ENCODE assay signal across 9 mouse cellular contexts in the genomic region with DNA sequence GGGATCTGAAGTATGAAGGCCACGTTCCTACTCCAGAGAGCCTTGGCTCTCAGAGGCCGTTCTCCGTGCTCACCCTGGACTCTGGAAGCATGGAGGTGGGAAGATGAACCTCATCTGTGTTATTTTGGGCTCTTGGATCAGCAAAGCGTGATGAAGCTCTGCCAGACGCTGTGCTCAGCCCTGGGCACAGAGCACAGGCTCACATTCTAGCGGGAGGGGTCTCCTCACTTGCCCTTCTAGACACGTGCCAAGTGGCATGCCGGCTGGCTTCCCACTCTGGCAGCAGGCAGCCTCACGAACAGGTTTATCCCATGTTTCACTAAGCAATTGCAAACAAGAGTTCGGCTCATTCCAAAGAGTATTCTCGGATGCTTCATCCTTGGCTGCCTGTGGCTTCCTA.
DNase-seq lines count a peak whose midpoint lies in the region; ATAC-seq lines count a peak whose summit lies in the region.
"Had no signal": no experiment of that assay in that cellular context is flagged by ENCODE, and none has a peak within 500 bp of the region (broad histone marks: within the 10 kb centered on the region; RNA-seq: fewer than 3 reads in every experiment).

No protein-coding gene starts in this region.

- no peaks in the 10 kb centered on the region for H3K4me1 ChIP-seq in liver, embryonic 11.5 days (replicated peaks; ENCODE audit: control insufficient read depth, insufficient read depth, low read length)
- H3K4me1 ChIP-seq: liver, embryonic 13.5 days had no signal

- no peaks in the 10 kb centered on the region for H3K27me3 ChIP-seq in liver, embryonic 11.5 days (replicated peaks; ENCODE audit: control insufficient read depth, insufficient read depth, low read length)
- H3K27me3 ChIP-seq: liver, embryonic 13.5 days had no signal

- 88% methylated on average over 11 of the region's 11 CpGs for WGBS in liver, embryonic 11.5 days

- no peak for ATAC-seq in CD4-positive, CD25-positive, alpha-beta regulatory T cell, adult 4 months
- ATAC-seq in liver, embryonic 11.5 days (replicated peaks; ENCODE audit: low FRiP score): no peak

- no peak overlapping the region for H3K27ac ChIP-seq in liver, embryonic 11.5 days (ENCODE audit: low read depth, low read length)
- H3K27ac ChIP-seq: liver, embryonic 13.5 days had no signal

- H3K9ac ChIP-seq in liver, embryonic 11.5 days (ENCODE audit: low read depth, low read length): no peak overlapping the region
- H3K9ac ChIP-seq: liver, embryonic 13.5 days had no signal

- no peak overlapping the region for H3K4me3 ChIP-seq in liver, embryonic 11.5 days (ENCODE audit: low read depth, low read length)
- H3K4me3 ChIP-seq: liver, embryonic 13.5 days had no signal

- DNase-seq in kidney, postnatal 14 days: peak; percentile 40
- no peak for DNase-seq in kidney, adult 18-20 months
- DNase-seq in frontal cortex, postnatal 14 days (ENCODE audit: low spot score in 2 of 2): peak; percentile 40 to 64
- DNase-seq in layer of hippocampus, adult 8-10 months (ENCODE audit: low spot score in 2 of 2): peak; percentile 46 to 54
- peak; percentile 51 for DNase-seq in right cerebral cortex, postnatal 4 days
- DNase-seq in adrenal gland, adult 18-20 months (ENCODE audit: low spot score in 2 of 2): no peak
- no peak for DNase-seq in liver, embryonic 11.5 days (ENCODE audit: low spot score)
- DNase-seq: liver, embryonic 13.5 days had no signal

- H3K4me2 ChIP-seq in liver, embryonic 11.5 days: no peak overlapping the region
- H3K4me2 ChIP-seq: liver, embryonic 13.5 days had no signal

- H3K36me3 ChIP-seq in liver, embryonic 11.5 days (ENCODE audit: control insufficient read depth, insufficient read depth, low read length): no peaks in the 10 kb centered on the region
- H3K36me3 ChIP-seq: liver, embryonic 13.5 days had no signal

- H3K9me3 ChIP-seq in liver, embryonic 11.5 days (ENCODE audit: control insufficient read depth, low read length): no peaks in the 10 kb centered on the region
- H3K9me3 ChIP-seq: liver, embryonic 13.5 days had no signal

Comparison
In these comparisons a context has a peak if more than half of its experiments do, and no peak if none do; other contexts are left out.
1. DNase-seq: peak in kidney, postnatal 14 days (single experiment), frontal cortex, postnatal 14 days (2 of 2), layer of hippocampus, adult 8-10 months (2 of 2) and right cerebral cortex, postnatal 4 days (single experiment); none in kidney, adult 18-20 months (single experiment), adrenal gland, adult 18-20 months (0 of 2) and liver, embryonic 11.5 days (single experiment).